Mouse (Mus musculus) midbrain, embryonic 16.5 days (tissue): Measurements from ENCODE around the gene Slc10a1. TPM values are rescaled to one million over a fixed set of nuclear protein-coding genes. Genes with fewer than 3 reads are reported as not detected.

Experiments used
- polyA plus RNA-seq: library from polyadenylated mRNA; unstranded; fragments of >200 nt; fragmentation: Nextera tagmentation; extraction: Ambion mirVana; gene quantifications from 2 replicates; pipeline ENCODE4 v1.2.1, GENCODE M21; 2015

Slc10a1 gene
- polyA plus RNA-seq, 1 experiment from 2014 or later: 0.45 TPM

Other genes with a start within 250 kb of the Slc10a1 start
- 3.8 and 3.9 TPM in 2 replicates for gene Ccdc177, start 208.0 kb downstream of the Slc10a1 start, polyA plus RNA-seq
- gene Susd6, start 178.2 kb downstream of the Slc10a1 start, polyA plus RNA-seq: 10.4 and 11.0 TPM in 2 replicates
- 426 and 452 TPM in 2 replicates for gene Srsf5, start 23.2 kb downstream of the Slc10a1 start, polyA plus RNA-seq
- 21.6 and 29.0 TPM in 2 replicates for gene Smoc1, start 58.1 kb upstream of the Slc10a1 start, polyA plus RNA-seq